Mouse (Mus musculus): ENCODE measurements at regions not wholly inside any gene's neighbourhood (a gene's known extent, or its start where the extent isn't known, plus 50 kb on each side); places are given as distances from the start of the nearest gene placed in this dataset.

GRCm38 (mm10) chr4:64224918-64225317 lies 178.1 kb upstream of the Tnc start:
- intact Hi-C loops (cut with DNase I) = no loop called here
- peak; percentile 3 to 11 for DNase-seq (ENCODE audit: low spot score in 2 of 2)

- intact Hi-C loops (cut with DNase I) = no loop called here
- no peak for DNase-seq (ENCODE audit: low spot score in 2 of 2)
Observed at GRCm38 (mm10) chr4:64219802-64220201, 173.0 kb upstream of the Tnc start.

GRCm38 (mm10) chr4:64207118-64207868 lies 160.5 kb upstream of the Tnc start:
- DNase-seq (ENCODE audit: low spot score in 2 of 2) = no peak
- intact Hi-C loops (cut with DNase I) = no loop called here

DNA sequence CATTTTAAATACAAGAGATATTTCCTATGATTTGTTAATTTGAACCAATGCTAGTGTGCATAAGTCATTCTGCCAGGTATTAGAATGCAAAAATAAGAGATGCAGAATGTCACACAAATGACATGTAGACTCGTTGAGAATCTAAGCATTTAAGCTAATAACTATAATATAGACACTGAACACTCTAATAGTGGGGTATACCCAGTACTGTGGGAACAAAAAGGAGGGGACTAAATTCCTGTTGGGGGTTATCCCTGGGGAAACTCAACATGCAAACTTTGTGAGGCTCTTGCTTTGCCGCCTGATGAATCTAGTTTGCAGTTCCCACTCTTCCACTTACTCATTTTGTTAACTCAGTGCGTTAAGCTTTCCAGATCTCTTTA lies 154.0 kb upstream of the Tnc start:
- intact Hi-C loops (cut with DNase I) = no loop called here
- no peak for DNase-seq (ENCODE audit: low spot score in 2 of 2)

GRCm38 (mm10) chr4:64200151-64200807 lies 153.5 kb upstream of the Tnc start:
- intact Hi-C loops (cut with DNase I) = no loop called here
- DNase-seq (ENCODE audit: low spot score in 2 of 2) = peak; percentile 34 to 39

GRCm38 (mm10) chr4:64184986-64185385 lies 138.2 kb upstream of the Tnc start:
- intact Hi-C loops (cut with DNase I) = no loop called here
- DNase-seq (ENCODE audit: low spot score in 2 of 2) = no peak

GRCm38 (mm10) chr4:64175938-64176337 lies 129.1 kb upstream of the Tnc start:
- intact Hi-C loops (cut with DNase I) = no loop called here
- no peak for DNase-seq (ENCODE audit: low spot score in 2 of 2)

DNA sequence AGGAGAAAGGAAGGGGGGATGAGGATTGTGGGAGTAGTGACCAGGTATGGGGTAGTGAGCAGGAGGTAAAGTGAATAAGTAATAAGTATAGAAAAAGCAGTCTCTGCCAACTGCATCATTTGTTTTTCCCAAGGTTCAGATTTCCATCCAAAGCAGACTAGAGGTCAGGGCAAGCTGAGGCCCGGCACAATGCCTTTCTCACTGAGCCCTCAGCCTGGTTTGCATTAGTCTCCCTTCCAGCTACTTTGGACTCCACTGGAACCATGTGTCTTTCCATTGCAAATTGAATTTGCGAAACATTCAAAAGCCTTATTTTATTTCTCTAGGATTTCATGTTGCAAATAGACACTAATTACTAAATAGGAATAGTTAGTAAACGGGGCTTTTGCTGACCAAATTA lies 124.7 kb upstream of the Tnc start:
- DNase-seq (ENCODE audit: low spot score in 2 of 2) = no peak
- intact Hi-C loops (cut with DNase I) = no loop called here

GRCm38 (mm10) chr4:64148989-64149463 lies 102.2 kb upstream of the Tnc start:
- intact Hi-C loops (cut with DNase I) = no loop called here
- peak; percentile 10 to 27 for DNase-seq (ENCODE audit: low spot score in 2 of 2)

DNA sequence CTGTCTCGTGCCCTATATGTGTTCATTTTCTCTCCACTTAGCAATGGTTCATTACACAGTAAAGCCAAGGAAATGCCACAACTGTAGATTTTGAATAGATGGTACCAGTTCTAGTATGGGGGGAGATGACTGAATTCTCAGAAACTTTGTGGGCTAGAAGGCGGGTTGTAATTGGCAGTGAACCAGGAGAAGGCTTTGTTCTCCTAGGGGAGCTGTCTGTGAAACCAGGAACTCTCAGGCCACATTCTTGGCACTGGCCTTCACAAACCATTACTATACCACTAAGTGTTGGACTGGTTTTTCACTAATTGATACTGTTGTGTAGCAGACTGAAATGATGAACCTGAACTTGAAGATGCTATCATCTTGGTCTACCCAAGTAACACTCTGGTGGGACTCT lies 99.1 kb upstream of the Tnc start:
- intact Hi-C loops (cut with DNase I) = no loop called here

GRCm38 (mm10) chr4:64142963-64143362 lies 96.1 kb upstream of the Tnc start:
- DNase-seq (ENCODE audit: low spot score in 2 of 2) = no peak
- intact Hi-C loops (cut with DNase I) = no loop called here

More for the DNA sequence above, 99.1 kb upstream of the Tnc start:
- DNase-seq (ENCODE audit: low spot score in 2 of 2) = no peak

DNA sequence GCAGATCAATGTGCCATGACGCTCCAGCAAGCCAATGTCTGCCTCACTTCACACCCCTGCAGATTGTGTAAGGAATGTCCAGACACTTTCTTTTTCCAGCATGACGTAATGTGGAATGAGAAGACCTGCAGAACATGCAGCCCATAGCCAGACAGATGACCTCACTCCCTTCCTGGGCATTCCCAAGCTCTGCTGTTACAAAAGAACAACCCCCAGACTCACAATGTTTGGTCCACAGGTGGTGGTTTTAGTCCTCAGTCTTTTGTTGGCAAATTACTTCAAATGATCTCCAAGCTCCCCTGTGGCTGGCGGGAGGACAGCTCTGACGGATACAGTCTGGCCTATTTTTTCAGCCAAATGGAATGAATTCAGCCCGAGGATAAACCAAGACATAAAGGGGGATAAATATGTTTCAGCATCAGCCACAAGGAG lies 95.6 kb upstream of the Tnc start:
- peak in 1 of 2 experiments; percentile 17 for DNase-seq (ENCODE audit: low spot score in 2 of 2)
- intact Hi-C loops (cut with DNase I) = no loop called here

- intact Hi-C loops (cut with DNase I) = no loop called here
- no peak for DNase-seq (ENCODE audit: low spot score in 2 of 2)
Observed at GRCm38 (mm10) chr4:64139836-64140235, 93.0 kb upstream of the Tnc start.

DNA sequence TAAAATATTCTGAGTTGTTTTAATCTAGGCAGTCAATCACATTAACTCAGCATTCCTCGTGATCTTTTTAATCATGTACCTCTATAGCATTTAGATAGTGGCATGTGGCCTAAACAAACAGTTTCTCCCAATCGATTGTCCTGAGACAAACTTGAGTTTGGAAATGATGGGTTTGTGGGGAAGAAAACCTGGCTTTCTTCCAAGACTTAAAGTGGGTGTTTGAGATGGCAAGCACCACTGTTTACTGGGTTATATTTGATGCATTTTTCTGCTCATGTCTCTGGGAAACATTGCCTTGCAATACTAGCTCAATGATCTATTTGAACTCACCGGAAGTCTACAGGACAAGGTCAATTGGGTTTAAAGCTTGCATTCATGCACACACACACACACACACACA lies 88.2 kb upstream of the Tnc start:
- intact Hi-C loops (cut with DNase I) = no loop called here
- no peak for DNase-seq (ENCODE audit: low spot score in 2 of 2)

DNA sequence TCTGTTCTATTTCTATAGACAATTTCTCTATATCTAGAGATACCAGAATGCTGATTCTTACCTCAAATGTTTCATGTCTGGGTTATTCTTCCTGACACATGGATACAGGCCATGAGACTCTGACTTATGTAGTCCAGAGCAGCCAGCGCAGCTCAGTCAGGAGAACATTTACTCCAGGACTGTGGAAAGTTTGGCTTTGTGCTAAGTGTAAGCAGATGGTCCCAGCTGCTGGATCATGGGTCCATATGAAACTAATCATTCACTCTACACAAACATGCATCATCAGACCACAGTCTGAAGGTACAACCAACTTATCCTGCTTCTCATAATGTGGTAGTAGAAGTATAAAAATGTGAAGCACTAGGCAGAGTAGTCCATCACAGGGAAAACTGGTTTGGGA lies 82.5 kb upstream of the Tnc start:
- intact Hi-C loops (cut with DNase I) = no loop called here
- no peak for DNase-seq (ENCODE audit: low spot score in 2 of 2)

DNA sequence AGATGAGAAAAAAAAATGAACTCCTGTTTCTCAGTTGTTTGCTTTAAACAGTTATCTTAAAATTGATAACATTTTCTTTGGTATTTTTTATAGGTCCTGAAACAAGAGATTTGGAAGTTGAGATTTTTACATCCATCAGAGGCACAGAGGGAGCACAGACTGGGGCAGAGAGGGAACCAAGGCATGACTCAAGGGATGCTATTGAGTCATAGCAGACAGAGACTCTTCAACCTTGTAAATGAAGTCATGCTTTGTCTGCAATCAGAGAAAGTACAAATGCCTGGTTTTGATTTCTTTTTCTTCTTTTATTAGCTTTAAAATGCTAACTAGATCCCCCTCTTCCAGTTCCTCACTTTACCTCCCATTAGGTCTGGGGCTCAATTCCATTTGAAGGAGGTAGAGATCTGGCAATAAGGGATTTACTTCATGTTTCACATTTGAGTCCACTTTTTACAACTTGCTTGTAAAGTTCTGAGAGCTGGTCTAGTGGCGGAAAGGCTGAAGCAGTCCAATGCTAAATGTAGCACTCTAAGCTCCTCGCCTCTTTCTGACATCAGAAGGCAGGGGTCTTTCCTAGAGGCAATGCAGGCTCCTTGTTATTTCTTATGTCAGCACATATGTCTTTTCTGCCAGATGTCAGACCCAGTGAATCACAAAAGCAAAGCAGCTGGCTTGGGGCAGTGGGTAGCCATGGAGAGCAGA lies 77.7 kb upstream of the Tnc start:
- intact Hi-C loops (cut with DNase I) = no loop called here
- DNase-seq (ENCODE audit: low spot score in 2 of 2) = no peak

- DNase-seq (ENCODE audit: low spot score in 2 of 2) = no peak
- intact Hi-C loops (cut with DNase I) = no loop called here
Observed at GRCm38 (mm10) chr4:64123675-64124074, 76.9 kb upstream of the Tnc start.

DNA sequence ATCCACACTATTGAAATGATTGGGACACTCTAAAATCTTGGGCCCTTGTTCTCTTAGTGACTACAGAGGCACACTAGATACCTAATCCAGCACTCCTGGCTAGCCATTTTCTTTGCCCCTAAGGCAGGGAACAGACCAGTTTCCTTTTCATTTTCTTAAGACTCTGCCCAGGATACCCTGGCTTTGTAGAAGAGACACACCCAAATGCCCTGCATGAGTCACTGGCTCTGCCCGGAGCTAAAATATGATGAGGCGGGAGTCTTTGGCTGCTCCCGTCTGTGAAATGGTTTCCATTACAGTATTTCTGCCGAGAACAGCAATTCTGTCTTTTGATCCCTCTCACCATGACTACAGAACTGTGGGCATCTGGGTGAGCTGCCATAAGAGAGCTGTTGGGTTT lies 51.4 kb upstream of the Tnc start:
- intact Hi-C loops (cut with DNase I) = no loop called here

More for the DNA sequence above, 51.4 kb upstream of the Tnc start:
- no peak for DNase-seq (ENCODE audit: low spot score in 2 of 2)

All from left cerebral cortex, postnatal 25 days (tissue).